ENCODE assay signal across 8 mouse cellular contexts in the genomic region with DNA sequence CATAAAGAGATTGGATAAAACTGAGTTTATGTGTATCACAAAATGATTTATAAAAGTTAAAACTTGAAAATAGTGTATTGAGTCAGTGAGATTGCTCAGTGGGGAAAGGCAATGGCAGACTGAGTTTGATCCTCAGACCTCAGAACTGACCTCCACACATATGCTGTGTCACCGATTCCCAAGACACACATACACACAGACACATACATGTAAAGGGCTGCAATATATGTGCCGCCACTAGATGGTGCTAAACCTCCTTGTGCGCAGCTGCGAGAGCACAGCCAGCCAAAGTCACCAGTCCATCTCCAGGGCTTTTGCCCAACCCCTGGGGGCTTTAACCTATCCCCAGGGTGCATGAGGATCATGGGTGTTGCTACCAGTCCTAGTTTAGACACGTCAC. TPM values are rescaled to one million over a fixed set of nuclear protein-coding genes. Genes with fewer than 3 reads are reported as not detected.
DNase-seq lines count a peak whose midpoint lies in the region; ATAC-seq and TF ChIP-seq lines count a peak whose summit lies in the region.
"Not testable (repeated sequence)": the region's sequence is repeated elsewhere in the genome, so short reads cannot be mapped to it uniquely, and the experiment has no call there.

No protein-coding gene starts in this region.

- peak; percentile 45; the same call in 1 of the 2 replicates for ATAC-seq in G1E (ENCODE audit: extremely low read depth, insufficient number of reproducible peaks, low FRiP score, poor library complexity, severe bottlenecking)
- ATAC-seq in forebrain, embryonic 13.5 days, result peak; percentile 59; the same call in 1 of the 2 replicates
- peak; percentile 83 to 86 for ATAC-seq in hematopoietic stem cell, adult 5-6 weeks (replicated peaks in 1 of 2; ENCODE audit: insufficient read depth in 1 of 2, low FRiP score in 2 of 2, low TSS enrichment in 1 of 2, low read depth in 1 of 2, poor library complexity in 2 of 2, severe bottlenecking in 2 of 2)
- ATAC-seq in intestine, embryonic 15.5 days, result peak; percentile 75
- ATAC-seq in limb, embryonic 12.5 days (ENCODE audit: insufficient number of reproducible peaks, insufficient read depth, low FRiP score, low TSS enrichment, low read depth), result peak; percentile 56; the same call in 1 of the 2 replicates
- ATAC-seq in liver, postnatal 0 days, result peak; percentile 81
- ATAC-seq in midbrain, embryonic 12.5 days (ENCODE audit: low FRiP score, low read depth), result peak; percentile 73
- ATAC-seq in neural tube, embryonic 15.5 days (ENCODE audit: low FRiP score), result peak; percentile 38; the same call in 1 of the 2 replicates

- not testable (repeated sequence) for H3K9ac ChIP-seq in forebrain, embryonic 13.5 days; intestine, embryonic 15.5 days; limb, embryonic 12.5 days (replicated peaks); liver, postnatal 0 days (replicated peaks); midbrain, embryonic 12.5 days (replicated peaks); neural tube, embryonic 15.5 days (replicated peaks)

- H3K4me3 ChIP-seq in G1E (ENCODE audit: low read depth, low read length); forebrain, embryonic 13.5 days; intestine, embryonic 15.5 days (replicated peaks); limb, embryonic 12.5 days (replicated peaks); liver, postnatal 0 days (ENCODE audit: low read depth, low read length); midbrain, embryonic 12.5 days; neural tube, embryonic 15.5 days (replicated peaks): not testable (repeated sequence)

- not testable (repeated sequence) for TF ChIP-seq EP300 in liver, postnatal 0 days (IDR thresholded peaks at IDR 0.05; ENCODE audit: low read depth)

- WGBS in forebrain, embryonic 13.5 days, result no CpG with 5 or more reads among the region's 5 CpGs
- WGBS in intestine, embryonic 15.5 days, result no CpG with 5 or more reads among the region's 5 CpGs
- no CpG with 5 or more reads among the region's 5 CpGs for WGBS in limb, embryonic 12.5 days
- WGBS in liver, postnatal 0 days (ENCODE audit: insufficient replicate concordance), result no CpG with 5 or more reads among the region's 5 CpGs
- WGBS in midbrain, embryonic 12.5 days, result no CpG with 5 or more reads among the region's 5 CpGs
- no CpG with 5 or more reads among the region's 5 CpGs for WGBS in neural tube, embryonic 15.5 days

- not testable (repeated sequence) for DNase-seq in G1E (ENCODE audit: low spot score); liver, postnatal 0 days

- H3K36me3 ChIP-seq in G1E (replicated peaks); forebrain, embryonic 13.5 days (ENCODE audit: poor library complexity, severe bottlenecking); intestine, embryonic 15.5 days; limb, embryonic 12.5 days; liver, postnatal 0 days (replicated peaks; ENCODE audit: insufficient read depth, low read length); midbrain, embryonic 12.5 days; neural tube, embryonic 15.5 days: not testable (repeated sequence)

- not testable (repeated sequence) for H3K9me3 ChIP-seq in G1E (replicated peaks); forebrain, embryonic 13.5 days (replicated peaks); intestine, embryonic 15.5 days; limb, embryonic 12.5 days; liver, postnatal 0 days (ENCODE audit: low read length); midbrain, embryonic 12.5 days; neural tube, embryonic 15.5 days (replicated peaks)

- H3K27me3 ChIP-seq in G1E (ENCODE audit: insufficient read depth, low read length); forebrain, embryonic 13.5 days; intestine, embryonic 15.5 days (replicated peaks); limb, embryonic 12.5 days; liver, postnatal 0 days (ENCODE audit: insufficient read depth, low read length); midbrain, embryonic 12.5 days; neural tube, embryonic 15.5 days (replicated peaks): not testable (repeated sequence)

- H3K27ac ChIP-seq in forebrain, embryonic 13.5 days; intestine, embryonic 15.5 days; limb, embryonic 12.5 days; liver, postnatal 0 days (ENCODE audit: low read depth); midbrain, embryonic 12.5 days (replicated peaks); neural tube, embryonic 15.5 days (replicated peaks): not testable (repeated sequence)

- TF ChIP-seq CTCF in G1E (IDR thresholded peaks at IDR 0.05; ENCODE audit: low read depth, low read length); liver, postnatal 0 days (IDR thresholded peaks at IDR 0.05; ENCODE audit: low read depth): not testable (repeated sequence)

- not testable (repeated sequence) for H3K4me2 ChIP-seq in forebrain, embryonic 13.5 days; intestine, embryonic 15.5 days (replicated peaks); limb, embryonic 12.5 days; liver, postnatal 0 days (ENCODE audit: low read depth, low read length); midbrain, embryonic 12.5 days (replicated peaks); neural tube, embryonic 15.5 days

- H3K4me1 ChIP-seq in G1E (ENCODE audit: insufficient read depth, low read depth, low read length); forebrain, embryonic 13.5 days; intestine, embryonic 15.5 days (replicated peaks); limb, embryonic 12.5 days (replicated peaks); liver, postnatal 0 days (ENCODE audit: insufficient read depth); midbrain, embryonic 12.5 days; neural tube, embryonic 15.5 days: not testable (repeated sequence)

RNA-seq across cellular contexts. Expression of gene Gm4070, which starts 1.4 kb away (rescaled TPM):
- 0.23 and 3.7 TPM in 2 replicates for total RNA-seq in G1E (2014; fragmentation: Nextera tagmentation)
- total RNA-seq in G1E (2017), result 1.6 and 2.7 TPM in 2 replicates
- polyA plus RNA-seq in G1E (2012), result not detected in 2 replicates
- 0.29 TPM in 1 of 2 replicates, not detected in the other for polyA plus RNA-seq in forebrain, embryonic 13.5 days (2015; fragmentation: Nextera tagmentation; extraction: Ambion mirVana)
- 486 and 670 TPM in 2 replicates for total RNA-seq in hematopoietic stem cell, adult 5-6 weeks (2017)
- polyA plus RNA-seq in intestine, embryonic 15.5 days (2015; fragmentation: Nextera tagmentation; extraction: Ambion mirVana), result 0.71 and 0.89 TPM in 2 replicates
- polyA plus RNA-seq in limb, embryonic 12.5 days (2016; fragmentation: Nextera tagmentation; extraction: Ambion mirVana), result 0.10 and 0.28 TPM in 2 replicates
- polyA plus RNA-seq in liver, postnatal 0 days (2015; fragmentation: Nextera tagmentation; extraction: Ambion mirVana), result 0.44 and 1.4 TPM in 2 replicates
- polyA plus RNA-seq in midbrain, embryonic 12.5 days (2016; fragmentation: Nextera tagmentation; extraction: Ambion mirVana), result 0.24 TPM in 1 of 2 replicates, not detected in the other
- 0.54 TPM in 1 of 2 replicates, not detected in the other for polyA plus RNA-seq in neural tube, embryonic 15.5 days (2015; fragmentation: Nextera tagmentation; extraction: Ambion mirVana)
